Mouse (Mus musculus) adrenal gland, postnatal 4 days (tissue): ENCODE measurements around the gene Tom1l2. TPM values are rescaled to one million over a fixed set of nuclear protein-coding genes. Genes with fewer than 3 reads are reported as not detected.
A peak's percentile ranks its signal among the peaks of the same experiment; 100 is the strongest.

Experiments
- DNase-seq, 2 experiments: peaks; one replicate each; pipeline ENCODE4 v3.0.0; 2021 to 2022; ENCODE audit warnings: low spot score in 2 of 2, mixed read lengths in 2 of 2
- total RNA-seq, 2 experiments: library from RNA; stranded (reverse); gene quantifications; 2 replicates each; pipeline ENCODE4 v1.2.3; 2021

Tom1l2 gene
- total RNA-seq, 2 experiments from 2014 or later, result 54.0 to 55.9 TPM

DNA sequence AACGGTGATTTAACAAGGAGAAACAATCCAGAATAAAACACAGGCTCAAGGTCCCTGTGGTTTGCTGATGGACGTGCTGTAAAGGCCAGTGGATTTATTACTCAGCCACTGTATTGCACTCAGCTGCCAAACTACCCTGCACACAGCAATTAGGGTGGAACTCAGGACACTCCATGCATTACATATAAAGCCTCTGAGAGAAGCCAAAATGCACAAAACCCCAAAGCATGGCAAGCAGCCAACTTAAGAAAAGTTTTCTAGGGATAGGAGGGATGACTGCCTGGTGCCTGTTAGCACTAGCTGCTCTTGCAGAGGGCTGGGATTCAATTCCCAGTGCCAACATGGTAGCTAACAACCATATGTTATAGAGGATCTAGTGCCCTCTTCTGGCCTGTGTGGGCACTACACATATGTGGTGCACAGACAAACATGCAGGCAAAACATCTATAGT, 45.3 kb downstream of the Tom1l2 start:
- DNase-seq, result no peak

DNA sequence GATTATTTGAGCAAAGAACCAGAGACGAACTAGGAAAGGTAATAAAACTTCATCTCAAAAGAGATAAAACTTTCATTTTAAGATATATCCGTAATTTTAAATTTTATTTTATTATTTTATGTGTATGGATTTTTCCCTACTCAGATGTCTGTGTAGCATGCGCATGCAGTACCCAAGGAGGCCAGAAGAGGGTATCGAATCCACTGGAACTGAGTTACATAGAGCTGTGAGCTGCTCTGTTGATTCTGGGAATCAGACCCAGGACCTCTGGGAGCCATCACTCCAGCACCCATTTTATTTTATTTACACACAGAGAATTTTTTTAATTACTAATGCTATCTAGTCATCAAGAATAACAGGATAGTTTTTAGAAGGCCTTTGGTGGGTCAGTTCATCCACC, 45.9 kb downstream of the Tom1l2 start:
- DNase-seq, result no peak

DNA sequence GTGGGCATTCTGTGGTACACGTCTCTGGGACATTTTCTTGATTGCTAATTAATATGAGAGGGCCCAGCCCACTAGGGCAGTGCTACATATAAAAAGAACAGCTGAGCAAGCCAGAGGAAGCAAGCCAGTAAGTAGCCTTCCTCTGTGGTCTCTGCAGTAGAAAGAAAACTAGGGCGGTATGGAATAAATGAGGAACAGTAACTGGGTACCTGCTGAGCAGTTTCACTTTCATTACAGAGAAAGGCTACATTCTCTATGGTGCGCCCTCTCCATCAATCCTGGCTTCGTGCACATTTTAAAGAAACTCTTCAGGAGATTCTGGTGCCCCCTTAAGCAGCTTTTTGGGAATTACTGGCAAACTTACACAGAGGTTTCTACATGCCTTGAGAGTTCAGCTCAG, 47.1 kb downstream of the Tom1l2 start:
- no peak for DNase-seq

DNA sequence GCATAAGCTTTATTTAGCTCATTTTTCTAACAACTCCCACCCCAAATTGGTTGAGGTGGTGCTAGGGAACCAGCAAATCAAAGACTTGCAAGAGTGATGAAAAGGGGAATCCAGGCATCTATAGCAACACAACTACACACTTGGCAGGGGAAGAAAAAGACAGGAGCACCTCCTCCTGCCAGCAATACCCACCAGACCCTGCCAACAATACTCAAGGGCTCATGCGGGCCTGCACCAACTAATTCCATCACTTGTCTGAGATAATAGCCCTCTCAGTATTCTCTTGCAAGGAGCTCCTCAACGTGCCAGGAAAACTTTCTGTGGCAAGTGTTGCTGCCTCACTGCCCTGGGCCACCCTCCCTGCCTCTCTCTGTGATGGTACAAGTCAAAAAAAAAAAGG, 49.2 kb downstream of the Tom1l2 start:
- no peak for DNase-seq

DNA sequence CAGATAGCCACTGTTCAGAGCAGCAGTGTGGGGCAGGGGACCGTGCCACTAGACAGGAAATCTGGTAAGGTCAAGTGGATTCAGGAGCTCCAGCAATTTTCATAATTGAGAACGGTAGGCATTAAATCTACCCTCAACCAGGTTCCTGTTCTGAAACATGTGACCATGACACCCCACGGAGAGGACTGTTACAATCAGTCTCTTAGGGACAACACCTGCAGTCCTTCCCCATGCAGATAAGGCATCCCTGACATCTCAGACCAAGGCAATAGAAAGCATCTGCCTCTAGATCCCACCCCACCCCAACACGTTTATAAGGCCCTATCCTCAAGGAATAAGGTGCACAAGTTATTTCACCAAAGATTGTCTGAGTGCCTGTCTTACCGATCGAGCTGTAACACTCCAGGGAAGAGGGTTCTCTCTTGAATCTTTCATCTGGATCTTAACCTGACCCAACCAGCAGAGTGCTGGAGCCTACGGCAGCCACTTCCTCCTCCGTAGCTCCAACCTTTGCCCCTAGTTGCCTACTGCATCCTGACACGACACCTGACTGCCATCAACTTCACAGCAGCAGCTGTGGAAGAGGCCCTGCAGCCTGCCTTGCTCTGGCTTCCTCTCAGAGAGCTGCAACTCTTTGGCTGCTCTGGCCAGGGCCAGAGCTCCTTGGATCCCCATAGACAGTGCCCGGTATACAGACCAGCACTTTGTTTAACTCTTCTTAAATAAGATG, 50.2 kb downstream of the Tom1l2 start:
- DNase-seq, result no peak

DNA sequence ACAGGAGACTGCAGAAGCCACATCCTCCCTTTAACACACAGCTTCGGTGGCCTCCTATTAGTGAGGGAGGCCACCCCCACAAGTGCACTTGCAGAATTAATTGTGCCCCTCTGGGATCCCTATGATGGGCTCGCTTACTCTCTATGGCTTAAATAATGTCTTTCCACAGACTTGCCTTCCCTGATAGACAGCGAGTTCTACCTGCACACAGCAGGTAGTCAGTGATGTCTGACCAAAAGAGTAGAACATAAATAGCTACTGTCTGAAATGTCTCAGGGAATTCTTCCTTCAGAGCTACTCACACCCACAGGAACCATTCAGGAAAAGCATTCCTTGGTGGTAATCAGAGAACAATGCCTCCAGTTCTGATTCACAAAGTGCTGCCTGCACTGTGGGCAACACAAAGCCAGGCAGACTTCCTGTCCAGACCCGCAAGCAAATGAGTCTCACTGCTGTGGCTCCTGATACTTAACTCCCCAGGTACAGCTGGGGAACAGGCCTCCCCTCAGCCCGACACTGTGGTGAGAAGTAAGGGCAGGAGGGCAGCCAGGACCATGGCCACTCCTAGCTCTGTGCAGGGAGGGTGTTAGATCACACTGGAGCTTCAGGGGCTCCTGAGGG, 51.0 kb downstream of the Tom1l2 start:
- no peak for DNase-seq

DNA sequence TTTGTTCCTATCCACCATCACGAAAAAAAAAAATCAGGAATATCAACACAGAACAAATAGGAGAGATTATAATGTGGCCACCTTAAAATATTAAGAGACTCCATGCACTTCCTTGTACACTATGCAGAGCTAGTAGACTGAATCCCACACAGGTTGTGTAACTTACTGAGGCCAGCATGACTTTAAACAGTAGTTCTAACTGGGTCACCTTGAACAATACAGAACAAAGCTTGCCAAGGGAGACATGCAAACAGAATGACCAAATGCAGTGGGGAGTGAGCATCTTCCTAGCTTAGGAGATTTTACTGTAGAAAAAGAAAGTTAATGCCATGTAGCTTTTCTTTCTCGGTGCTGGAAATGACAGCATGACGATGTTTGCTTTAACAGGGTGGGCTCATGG, 52.4 kb downstream of the Tom1l2 start:
- no peak for DNase-seq

DNA sequence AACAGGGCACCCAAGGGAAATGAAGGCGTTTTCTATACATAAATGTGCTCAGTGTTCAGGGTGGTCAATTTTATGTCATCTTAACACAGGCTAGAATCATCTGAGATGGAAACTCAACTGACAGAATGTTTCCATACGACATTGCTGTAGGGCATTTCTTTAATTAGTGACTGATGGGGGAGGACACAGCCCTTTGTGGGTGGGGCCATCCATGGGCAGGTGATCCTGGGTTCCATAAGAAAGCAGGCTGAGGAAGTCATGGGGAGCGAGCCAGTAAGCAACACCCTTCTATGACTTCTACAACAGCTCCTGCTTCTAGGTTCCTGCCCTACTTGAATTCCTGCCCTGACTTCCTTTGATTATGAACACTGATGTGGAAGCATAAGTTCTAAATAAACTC, 54.9 kb downstream of the Tom1l2 start:
- DNase-seq, result no peak

DNA sequence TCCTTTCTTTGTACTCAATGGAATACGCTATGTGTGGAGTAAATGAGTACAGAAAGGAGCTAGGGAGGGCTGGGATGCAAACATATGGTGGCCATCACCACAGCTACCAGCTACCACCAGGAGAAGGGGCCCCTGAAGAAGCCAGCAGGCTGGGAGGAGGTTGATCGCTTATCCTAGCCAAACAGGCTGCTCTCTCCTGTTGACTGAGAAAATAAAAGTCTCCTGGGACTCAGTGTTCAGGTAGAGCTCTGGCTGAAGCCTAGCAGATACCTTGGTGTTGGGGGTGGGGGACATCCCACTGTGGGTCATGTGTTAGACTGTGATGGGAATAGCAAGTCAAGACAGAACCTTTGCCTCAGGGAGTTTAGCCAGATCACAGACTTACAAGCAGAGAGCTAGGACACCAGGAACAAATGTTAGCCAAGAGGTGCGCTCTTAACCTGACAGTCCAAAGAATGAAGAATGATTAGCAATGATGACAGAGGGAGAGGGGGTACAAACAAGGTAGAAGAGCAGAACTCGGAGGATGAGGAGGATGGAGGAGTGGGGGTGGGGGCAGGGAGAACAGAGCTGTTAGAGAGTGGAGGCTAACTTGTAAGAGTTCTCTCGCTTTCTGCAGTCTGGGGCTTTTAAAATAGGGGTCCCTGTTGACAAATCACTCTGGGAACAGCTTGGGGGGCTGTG, 57.9 kb downstream of the Tom1l2 start:
- no peak for DNase-seq

DNA sequence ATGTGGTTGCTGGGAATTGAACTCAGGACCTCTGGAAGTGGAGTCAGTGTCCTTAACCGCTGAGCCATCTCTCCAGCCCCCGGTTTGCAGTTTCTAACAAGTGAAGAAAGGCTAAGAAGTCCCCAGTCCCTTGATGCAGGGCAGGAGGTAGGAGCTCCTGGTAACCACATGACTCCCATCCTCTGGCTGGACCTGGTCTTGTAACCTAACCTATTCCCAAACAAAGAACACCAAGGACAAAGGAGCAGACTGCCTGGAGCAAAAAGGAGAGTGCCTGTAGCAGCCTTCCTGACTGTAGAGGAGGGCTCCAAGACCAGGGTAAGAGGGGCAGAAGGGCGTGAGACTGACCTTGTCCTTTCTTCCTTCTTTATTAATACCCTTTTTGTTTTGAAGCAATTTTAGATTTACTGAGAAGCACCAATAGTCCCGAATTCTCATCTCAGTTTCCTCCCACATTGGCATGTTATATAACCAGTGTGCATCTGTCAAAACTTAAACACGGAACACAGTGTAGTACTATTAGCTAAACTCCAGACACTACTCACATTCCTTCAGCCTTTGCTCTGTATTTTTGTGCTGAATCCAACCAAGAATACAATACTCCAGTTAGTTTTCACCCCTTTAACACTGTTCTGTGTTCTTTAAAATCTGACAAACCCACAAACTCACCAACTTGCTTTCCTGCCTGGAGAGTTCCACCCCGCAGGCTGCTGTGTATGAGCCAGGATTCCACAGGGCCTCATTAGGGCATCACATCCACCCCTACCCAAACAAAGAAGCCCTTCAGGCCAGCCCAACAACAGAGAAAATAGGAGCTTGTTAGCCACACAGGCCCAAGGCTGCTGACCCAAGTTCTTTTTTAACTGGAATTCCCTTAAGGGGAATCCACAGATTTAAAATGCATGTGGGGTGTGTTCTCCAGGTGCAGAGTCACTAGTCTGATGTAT, 58.7 kb downstream of the Tom1l2 start:
- no peak for DNase-seq

DNA sequence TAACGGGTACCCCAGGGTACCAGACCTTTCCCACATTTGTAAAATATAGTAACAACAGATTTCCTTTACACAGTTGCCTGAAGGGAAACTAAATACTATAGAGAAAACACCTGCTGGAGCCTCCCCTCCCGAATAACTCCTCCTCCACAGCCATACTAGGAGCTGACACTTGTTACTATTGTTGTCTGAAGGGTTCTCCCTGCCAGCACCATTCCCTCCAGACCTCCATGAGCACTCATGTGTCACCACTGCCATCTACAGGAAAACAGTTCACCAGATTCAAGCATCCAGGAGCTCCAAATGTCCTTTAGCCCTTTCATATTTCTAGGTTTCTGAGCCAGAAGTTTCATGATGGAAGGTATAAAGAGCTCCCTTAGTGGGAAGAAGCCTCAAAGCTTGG, 60.0 kb downstream of the Tom1l2 start:
- DNase-seq, result no peak

DNA sequence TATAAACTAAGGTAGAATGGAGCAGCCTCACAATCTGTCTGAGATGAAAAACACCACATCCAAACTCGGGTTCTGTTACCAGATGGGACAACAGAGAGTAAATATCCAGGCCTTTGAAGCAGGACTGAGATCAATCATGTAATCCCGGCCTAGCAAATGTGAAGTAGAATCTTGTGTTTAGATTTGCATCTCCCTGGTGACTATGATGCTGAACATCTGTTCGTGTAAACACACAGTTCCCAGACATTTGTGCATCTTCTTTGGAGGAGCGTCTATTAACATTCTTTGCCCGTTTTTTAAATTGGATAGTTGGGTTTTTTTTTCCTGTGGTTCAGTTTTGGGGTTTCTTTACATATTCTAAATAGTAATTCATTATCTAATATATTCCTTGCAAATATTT, 63.7 kb downstream of the Tom1l2 start:
- DNase-seq, result no peak

DNA sequence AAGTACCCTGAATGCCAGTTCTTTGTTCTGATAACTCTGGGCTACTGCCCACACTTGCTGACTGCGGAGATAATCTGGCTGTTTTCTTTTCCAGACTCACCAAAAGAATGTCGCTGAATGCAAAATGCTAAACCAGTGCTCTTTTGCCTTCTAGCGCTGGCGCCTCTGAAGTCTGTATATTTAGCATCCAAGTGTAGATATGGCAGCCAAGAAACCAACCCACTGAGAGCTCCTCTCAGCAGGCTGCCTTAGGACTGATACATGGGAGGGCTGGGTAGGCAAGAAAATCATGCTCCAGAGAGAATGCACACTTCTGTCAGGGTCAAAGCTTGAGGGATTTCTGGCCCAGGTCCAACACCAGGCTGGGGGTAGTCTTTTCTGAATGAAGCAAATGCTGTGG, 66.4 kb downstream of the Tom1l2 start:
- DNase-seq, result no peak

DNA sequence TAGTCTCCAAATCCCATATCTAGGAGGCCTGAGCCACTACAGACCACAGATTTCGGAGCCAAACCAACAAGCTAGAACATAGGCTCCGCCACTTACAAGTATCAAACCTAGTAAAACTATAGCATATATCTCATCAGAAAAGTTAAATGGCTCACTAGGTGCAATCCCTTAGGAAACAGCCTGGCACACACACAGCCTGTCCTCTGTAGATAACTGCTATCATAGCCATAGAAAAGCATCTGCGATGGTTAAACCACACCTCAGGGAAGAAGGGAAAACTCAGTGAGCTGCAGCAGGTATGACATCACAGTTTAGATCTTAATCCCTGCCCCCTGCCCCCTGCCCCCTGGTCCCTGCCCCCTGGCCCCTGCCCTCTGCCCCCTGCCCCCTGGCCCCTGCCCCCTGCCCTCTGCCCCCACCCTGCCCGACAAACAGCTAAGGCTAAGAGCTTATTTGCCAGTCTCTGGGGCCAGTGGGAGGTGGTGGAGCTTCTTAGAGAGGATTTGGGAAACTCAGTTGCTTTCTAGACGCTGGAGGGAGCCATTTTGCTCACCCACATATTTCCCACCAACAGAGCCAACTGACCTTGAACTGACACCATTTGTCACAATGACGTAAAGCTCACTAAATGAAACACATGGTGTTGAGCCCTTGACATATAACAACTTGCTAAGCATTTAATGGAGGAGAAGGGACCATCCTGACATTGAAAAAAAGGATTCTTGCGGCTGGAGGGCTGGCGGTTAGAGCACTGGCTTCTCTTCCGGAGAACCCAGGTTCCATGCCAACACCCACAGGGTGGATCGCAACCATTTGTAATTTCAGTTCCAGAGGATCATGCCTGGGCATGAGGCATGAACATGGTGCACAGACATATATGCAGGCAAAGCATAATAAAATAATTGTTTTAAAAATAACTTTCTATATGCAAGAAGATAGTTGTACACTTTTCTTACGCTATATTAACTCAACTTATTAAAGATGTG, 72.0 kb downstream of the Tom1l2 start:
- DNase-seq, result no peak

DNA sequence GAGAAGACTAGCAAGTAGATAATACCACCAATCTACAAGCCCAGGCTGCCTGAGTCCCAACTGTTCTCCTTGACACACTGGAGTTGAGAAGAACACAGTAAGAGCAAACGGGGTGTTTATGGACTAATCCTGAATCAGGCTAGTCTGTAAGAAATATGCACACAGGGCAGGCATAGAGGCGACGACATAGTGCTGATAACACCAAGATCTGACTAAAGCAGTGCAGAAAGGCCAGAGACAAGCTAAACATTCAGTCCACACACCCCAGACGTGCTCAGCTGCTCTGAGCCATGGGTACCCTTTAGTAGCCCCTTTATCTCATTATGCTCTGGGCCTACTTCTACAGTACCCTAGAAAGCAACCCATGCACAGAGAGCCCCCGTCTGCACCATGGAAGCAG, 73.2 kb downstream of the Tom1l2 start:
- DNase-seq, result no peak

DNA sequence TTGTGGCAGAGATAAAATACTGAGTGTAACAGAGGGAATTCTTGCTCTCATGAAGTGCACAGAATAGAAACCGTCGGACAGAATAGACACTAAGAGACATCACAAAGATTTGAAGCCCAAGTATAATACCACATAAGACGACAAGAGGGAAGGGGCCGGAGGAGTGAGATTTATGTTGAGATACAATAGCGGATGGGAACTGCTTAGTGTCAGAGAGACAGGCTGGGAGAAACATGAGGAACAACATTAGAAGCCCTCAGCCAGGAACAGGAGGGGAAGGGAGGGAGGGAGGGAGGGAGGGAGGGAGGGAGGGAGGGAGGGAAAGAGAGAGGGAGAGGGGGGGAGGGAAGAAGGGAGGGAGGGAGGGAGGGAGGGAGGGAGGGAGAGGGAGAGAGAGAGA, 74.9 kb downstream of the Tom1l2 start:
- no peak for DNase-seq

DNA sequence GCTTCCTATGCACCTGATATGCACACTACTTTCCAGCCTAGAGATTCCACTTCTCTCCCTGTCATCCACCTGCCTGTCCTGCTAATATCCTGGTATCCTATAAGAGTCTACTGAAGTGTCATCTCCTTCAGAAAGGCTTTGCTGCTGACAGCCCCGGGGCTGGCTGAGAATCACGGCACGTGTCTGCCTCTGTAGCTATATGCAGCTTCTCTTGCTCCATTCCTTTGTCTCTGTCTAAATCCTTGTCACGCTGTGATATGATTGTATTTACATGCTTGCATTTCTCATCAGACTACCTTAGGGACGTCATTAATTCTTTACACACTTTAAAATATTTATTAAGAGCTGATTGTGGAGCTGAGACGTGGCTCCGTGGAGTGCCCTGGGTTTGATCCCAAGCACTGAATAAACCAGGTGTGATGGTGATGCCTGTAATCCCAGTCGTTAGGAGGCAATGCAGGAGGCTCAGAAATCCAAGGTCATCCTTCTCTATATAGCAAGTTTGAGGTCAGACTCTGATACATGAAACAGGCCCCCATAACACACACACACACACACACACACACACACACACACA, 75.5 kb downstream of the Tom1l2 start:
- DNase-seq, result no peak

DNA sequence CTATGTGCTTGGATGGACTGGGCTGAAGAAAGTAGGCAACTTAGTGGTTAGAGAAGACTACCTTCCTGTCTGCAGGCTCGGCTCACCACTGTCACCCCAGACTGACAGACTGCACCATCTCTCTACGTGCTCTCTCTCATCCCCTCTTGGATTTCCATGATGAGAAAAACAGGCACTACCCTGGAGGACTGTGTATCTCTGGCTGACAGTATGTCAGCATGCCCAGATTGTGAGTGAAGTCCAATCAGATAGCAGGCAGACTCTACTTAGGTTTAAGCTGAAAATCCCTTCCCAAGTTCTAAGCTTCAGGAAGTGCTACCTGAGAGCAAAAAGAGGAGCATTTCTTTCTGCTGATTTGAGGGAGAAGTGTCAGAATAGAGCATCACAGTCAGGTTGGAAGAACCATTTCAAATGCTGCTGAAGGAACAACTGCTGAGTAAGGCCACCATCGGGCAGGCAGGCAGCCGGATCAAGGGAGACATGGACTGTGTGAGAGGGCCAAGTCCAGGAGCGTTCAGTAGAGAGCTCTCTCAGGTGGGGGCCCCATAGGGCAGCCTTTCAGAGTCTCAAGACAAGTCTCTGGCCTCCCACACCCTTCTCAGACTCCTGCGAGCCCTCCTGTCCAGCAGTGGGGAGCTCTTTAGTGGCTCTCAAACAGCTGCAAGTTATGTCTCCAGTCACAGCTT, 76.2 kb downstream of the Tom1l2 start:
- DNase-seq, result no peak

DNA sequence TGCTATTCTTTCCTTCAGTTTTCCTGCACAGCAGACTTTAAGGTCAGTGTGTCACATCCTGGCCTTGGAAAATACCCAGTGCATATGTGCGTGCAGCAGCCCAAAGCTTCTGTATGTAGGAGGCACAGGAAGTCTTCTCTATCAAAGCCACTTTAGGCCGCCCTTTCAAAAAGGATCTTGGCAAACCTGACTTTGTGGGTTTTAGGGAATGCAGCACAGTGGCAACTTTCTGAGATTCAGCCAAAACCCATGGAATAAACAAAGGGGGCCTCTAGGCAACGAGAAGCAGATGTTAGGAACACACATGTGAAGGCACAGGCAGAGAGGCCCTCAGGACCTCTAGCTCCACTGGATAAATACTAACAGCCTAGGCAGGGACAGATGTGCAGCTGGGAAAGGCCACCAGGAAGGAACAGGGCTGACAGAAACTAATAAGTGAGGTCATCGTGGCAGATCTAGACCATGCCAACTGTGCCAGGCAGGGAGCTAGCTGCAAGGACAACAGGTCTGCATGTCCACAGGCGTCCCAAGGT, 79.4 kb downstream of the Tom1l2 start:
- peak in 1 of 2 experiments; percentile 32 for DNase-seq
